Mouse (Mus musculus): ENCODE results near the gene Gnaq. TPM values are rescaled to one million over a fixed set of nuclear protein-coding genes. Genes with fewer than 3 reads are reported as not detected.

The Gnaq gene
- polyA plus RNA-seq, 1 experiment from 2014 or later = 23.8 TPM

DNA sequence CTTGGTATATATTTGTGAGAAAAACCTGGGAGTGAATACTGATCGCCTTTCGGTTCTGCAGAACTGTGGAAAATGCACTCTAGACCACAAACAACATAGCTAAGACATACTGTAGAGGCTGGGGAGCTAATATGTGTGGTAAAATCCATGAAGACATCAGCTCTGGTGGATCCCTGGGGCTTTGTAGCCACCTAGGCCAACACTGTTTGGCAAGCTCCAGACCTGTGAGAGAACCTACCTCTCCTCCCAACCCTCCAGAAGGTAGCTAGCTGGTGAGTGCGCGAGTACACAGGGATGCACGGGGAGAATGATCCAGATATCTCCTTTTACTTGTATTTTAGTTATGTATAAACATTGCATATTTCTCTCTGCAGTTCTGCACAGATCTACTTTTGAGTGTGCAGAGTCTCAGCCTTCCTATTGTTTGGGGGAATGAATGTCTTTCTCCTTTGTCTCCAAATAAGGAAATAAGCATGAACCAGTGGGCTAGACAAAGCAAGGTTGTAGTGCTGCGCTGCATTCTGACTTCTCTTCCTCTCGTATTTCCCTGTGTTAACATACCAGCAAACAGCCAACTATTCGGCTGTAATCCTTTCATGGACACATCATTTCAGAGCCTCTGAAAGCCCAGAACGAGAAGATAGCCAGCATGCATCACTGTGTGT, 205.4 kb downstream of the Gnaq start:
- no peak overlapping the region for H3K9ac ChIP-seq (replicated peaks)
- H3K4me3 ChIP-seq (replicated peaks) = no peak overlapping the region
- no peak overlapping the region for H3K27ac ChIP-seq
- 86% methylated on average over 9 of the region's 9 CpGs for WGBS
- H3K4me1 ChIP-seq (replicated peaks) = no peaks in the 10 kb centered on the region
- H3K4me2 ChIP-seq = no peak overlapping the region
- no peaks in the 10 kb centered on the region for H3K27me3 ChIP-seq
- peaks cover 23% of the 10 kb centered on the region for H3K36me3 ChIP-seq
- ATAC-seq (ENCODE audit: insufficient number of reproducible peaks, insufficient read depth, low FRiP score, low TSS enrichment, low read depth) = no peak
- H3K9me3 ChIP-seq = no peaks in the 10 kb centered on the region

DNA sequence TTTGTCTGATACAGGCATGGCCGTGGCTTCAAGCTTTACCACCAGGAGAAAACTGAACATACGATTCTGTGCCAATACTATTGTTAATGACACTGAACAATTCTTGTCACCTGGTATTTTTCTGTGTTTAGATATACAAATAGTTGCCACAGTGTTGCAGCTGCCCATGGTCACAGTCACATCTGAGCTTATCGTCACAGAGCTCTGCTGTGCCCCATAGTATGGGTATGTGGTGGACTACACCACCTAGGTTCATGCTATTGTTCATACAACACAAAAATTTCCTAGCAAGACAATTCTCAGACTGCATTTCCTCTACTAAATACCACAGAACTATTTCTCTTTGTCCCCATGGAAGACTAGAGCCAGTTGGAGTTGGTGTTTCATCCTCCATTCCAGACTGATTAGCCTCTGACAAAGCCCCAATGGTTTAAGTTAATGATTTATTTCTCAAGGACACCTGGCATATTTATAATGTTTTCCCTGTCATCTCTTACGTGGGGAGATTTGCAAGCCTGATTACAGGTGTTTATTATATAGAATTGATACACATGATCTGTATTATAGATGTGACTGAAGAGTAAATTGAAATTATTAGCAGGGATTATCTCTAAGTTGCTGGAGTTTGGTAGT, 207.4 kb downstream of the Gnaq start:
- H3K27ac ChIP-seq = no peak overlapping the region
- H3K4me1 ChIP-seq (replicated peaks) = no peaks in the 10 kb centered on the region
- H3K4me2 ChIP-seq = no peak overlapping the region
- H3K4me3 ChIP-seq (replicated peaks) = no peak overlapping the region
- H3K36me3 ChIP-seq = peaks cover 12% of the 10 kb centered on the region
- H3K9ac ChIP-seq (replicated peaks) = no peak overlapping the region
- no peaks in the 10 kb centered on the region for H3K27me3 ChIP-seq
- WGBS = 89% methylated on average over 4 of the region's 4 CpGs
- no peak for ATAC-seq (ENCODE audit: insufficient number of reproducible peaks, insufficient read depth, low FRiP score, low TSS enrichment, low read depth)
- no peaks in the 10 kb centered on the region for H3K9me3 ChIP-seq

GRCm38 (mm10) chr19:16342702-16343101, 210.1 kb downstream of the Gnaq start:
- H3K27me3 ChIP-seq = no peaks in the 10 kb centered on the region

DNA sequence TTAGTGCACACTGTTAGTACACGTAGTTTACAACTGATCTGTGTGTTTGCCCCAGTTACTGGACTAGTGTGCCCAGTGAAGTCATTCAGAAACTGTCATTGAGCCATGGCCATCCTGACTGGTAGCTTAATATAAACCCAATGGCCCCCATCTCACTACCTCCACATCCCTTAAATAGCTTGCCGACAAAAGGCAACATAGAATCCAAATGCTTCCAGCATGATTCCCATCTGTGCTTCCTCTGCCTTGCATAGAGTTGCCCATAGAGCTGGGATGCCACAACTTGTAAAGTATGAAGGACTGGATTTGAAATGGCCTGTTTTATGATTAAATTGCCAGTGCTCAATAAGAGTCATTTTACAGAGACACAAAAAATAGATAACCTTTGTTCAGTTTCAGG, 212.9 kb downstream of the Gnaq start:
- no peak overlapping the region for H3K4me3 ChIP-seq (replicated peaks)
- ATAC-seq (ENCODE audit: insufficient number of reproducible peaks, insufficient read depth, low FRiP score, low TSS enrichment, low read depth) = no peak
- H3K27me3 ChIP-seq = no peaks in the 10 kb centered on the region
- peaks cover 12% of the 10 kb centered on the region for H3K36me3 ChIP-seq
- WGBS = 85% methylated on average over 2 of the region's 2 CpGs
- no peaks in the 10 kb centered on the region for H3K4me1 ChIP-seq (replicated peaks)
- H3K9ac ChIP-seq (replicated peaks) = no peak overlapping the region
- H3K4me2 ChIP-seq = no peak overlapping the region
- H3K9me3 ChIP-seq = no peaks in the 10 kb centered on the region
- H3K27ac ChIP-seq = no peak overlapping the region

More at GRCm38 (mm10) chr19:16342702-16343101, 210.1 kb downstream of the Gnaq start:
- no peak overlapping the region for H3K9ac ChIP-seq (replicated peaks)
- no peaks in the 10 kb centered on the region for H3K9me3 ChIP-seq
- peaks cover 7% of the 10 kb centered on the region for H3K36me3 ChIP-seq
- H3K4me3 ChIP-seq (replicated peaks) = no peak overlapping the region
- no peak overlapping the region for H3K4me2 ChIP-seq
- H3K4me1 ChIP-seq (replicated peaks) = no peaks in the 10 kb centered on the region
- ATAC-seq (ENCODE audit: insufficient number of reproducible peaks, insufficient read depth, low FRiP score, low TSS enrichment, low read depth) = no peak
- 65% methylated on average over 2 of the region's 2 CpGs for WGBS
- H3K27ac ChIP-seq = no peak overlapping the region

DNA sequence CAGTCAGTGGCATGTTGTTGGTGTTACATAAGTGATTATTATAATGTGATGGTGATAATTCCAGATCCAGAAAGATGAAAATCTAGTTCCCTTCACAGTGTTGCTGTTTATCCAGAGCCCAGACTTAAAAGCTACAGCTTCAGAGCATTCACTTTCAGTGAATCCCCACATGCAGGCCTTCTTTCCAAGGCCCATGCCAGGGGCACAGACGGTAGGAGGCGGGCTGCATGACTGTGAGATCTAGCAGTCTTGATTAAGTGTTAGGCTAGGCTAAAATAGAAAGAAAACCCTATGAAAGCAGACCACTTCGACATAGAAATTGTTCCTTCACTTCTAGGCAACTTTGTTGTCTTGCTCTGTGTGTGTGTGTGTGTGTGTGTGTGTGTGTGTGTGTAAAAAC, 214.4 kb downstream of the Gnaq start:
- H3K36me3 ChIP-seq = peaks cover 12% of the 10 kb centered on the region
- H3K27ac ChIP-seq = no peak overlapping the region
- no peaks in the 10 kb centered on the region for H3K4me1 ChIP-seq (replicated peaks)
- no peaks in the 10 kb centered on the region for H3K9me3 ChIP-seq
- no peak overlapping the region for H3K4me3 ChIP-seq (replicated peaks)
- WGBS = 84% methylated on average over 3 of the region's 3 CpGs
- ATAC-seq (ENCODE audit: insufficient number of reproducible peaks, insufficient read depth, low FRiP score, low TSS enrichment, low read depth) = no peak
- no peak overlapping the region for H3K9ac ChIP-seq (replicated peaks)
- no peaks in the 10 kb centered on the region for H3K27me3 ChIP-seq
- H3K4me2 ChIP-seq = no peak overlapping the region

DNA sequence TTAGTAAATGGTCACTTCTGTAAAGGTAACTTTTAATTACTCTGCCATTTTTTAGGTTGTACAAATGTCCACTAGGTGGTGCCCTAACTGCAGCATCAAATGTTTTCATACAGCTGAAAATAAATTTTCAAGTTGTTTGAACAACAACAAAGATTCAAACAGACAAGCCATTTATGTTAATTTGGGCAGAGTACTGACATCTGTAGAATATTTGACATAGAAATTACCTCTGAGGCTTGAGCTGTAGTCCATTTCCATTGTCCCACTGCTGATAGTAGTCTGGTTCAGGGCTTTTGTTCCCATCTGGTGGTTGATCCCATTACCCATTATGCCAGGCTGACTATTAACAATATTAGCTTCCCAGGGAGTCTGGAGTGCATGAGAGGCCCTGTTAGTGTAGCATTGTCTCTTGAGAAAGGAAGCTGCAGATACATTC, 221.1 kb downstream of the Gnaq start:
- no peak for ATAC-seq (ENCODE audit: insufficient number of reproducible peaks, insufficient read depth, low FRiP score, low TSS enrichment, low read depth)
- H3K27me3 ChIP-seq = no peaks in the 10 kb centered on the region
- H3K36me3 ChIP-seq = no peaks in the 10 kb centered on the region

DNA sequence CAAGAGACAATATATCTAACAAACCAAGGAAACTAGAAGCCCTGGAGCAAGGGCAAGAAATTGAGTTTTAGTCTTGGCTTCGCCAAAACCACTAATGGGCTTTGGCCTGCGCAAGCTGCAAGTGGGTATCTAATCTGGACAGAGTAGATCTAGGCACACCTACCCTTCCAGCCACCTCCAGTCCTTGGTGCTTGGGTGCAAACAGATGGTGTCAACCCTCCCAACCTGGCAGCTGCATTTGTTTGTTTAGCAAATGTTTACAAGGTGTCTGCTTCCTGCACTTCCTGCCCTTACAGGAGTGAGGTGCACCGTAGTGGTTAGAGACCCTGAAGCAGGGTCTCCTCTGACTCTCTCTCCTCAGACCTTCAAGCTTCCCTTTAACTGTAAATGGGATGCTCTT, 225.5 kb downstream of the Gnaq start:
- 70% methylated on average over 3 of the region's 3 CpGs for WGBS
- Histone ChIP-seq H3K4me1 (replicated peaks) (peaks cover 6% of the 10 kb centered on the region; the same call in 1 of the 2 replicates), H3K27me3 (no peaks in the 10 kb centered on the region), H3K4me2 (no peak overlapping the region), H3K4me3 (replicated peaks) (no peak overlapping the region), H3K36me3 (peaks cover 7% of the 10 kb centered on the region; the same call in 1 of the 2 replicates), H3K9me3 (no peaks in the 10 kb centered on the region), H3K27ac (no peak overlapping the region), H3K9ac (replicated peaks) (no peak overlapping the region)
- ATAC-seq (ENCODE audit: insufficient number of reproducible peaks, insufficient read depth, low FRiP score, low TSS enrichment, low read depth) = no peak

More for the DNA sequence above, 221.1 kb downstream of the Gnaq start:
- no peak overlapping the region for H3K4me2 ChIP-seq
- no peak overlapping the region for H3K4me3 ChIP-seq (replicated peaks)
- no peaks in the 10 kb centered on the region for H3K9me3 ChIP-seq
- no peak overlapping the region for H3K27ac ChIP-seq
- peaks cover 6% of the 10 kb centered on the region; the same call in 1 of the 2 replicates for H3K4me1 ChIP-seq (replicated peaks)
- no peak overlapping the region for H3K9ac ChIP-seq (replicated peaks)

DNA sequence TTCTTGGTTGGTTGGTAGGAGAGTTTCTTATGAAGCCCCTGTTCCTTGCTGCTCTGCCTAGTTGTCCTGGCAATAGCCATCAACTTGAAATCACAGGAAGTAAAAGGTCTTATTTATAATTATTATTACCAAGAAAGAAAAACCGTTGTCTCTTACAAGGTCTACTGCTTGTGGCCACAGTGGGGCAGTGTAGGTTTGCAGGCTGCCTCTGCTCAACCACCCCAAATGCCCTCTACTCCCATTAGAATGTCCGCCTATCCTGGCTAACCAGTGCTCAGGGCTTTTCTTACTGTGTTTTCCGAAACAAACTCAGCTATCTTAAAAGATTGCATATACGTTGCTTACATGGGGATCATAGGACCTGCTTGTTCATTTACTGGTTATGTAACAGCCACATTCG, 226.3 kb downstream of the Gnaq start:
- no peak overlapping the region for H3K4me3 ChIP-seq (replicated peaks)
- H3K27me3 ChIP-seq = no peaks in the 10 kb centered on the region
- peaks cover 7% of the 10 kb centered on the region; the same call in 1 of the 2 replicates for H3K36me3 ChIP-seq
- 67% methylated on average over 5 of the region's 5 CpGs for WGBS
- H3K27ac ChIP-seq = no peak overlapping the region
- no peak for ATAC-seq (ENCODE audit: insufficient number of reproducible peaks, insufficient read depth, low FRiP score, low TSS enrichment, low read depth)
- no peaks in the 10 kb centered on the region for H3K9me3 ChIP-seq
- no peak overlapping the region for H3K4me2 ChIP-seq
- no peak overlapping the region for H3K9ac ChIP-seq (replicated peaks)
- peaks cover 6% of the 10 kb centered on the region; the same call in 1 of the 2 replicates for H3K4me1 ChIP-seq (replicated peaks)

DNA sequence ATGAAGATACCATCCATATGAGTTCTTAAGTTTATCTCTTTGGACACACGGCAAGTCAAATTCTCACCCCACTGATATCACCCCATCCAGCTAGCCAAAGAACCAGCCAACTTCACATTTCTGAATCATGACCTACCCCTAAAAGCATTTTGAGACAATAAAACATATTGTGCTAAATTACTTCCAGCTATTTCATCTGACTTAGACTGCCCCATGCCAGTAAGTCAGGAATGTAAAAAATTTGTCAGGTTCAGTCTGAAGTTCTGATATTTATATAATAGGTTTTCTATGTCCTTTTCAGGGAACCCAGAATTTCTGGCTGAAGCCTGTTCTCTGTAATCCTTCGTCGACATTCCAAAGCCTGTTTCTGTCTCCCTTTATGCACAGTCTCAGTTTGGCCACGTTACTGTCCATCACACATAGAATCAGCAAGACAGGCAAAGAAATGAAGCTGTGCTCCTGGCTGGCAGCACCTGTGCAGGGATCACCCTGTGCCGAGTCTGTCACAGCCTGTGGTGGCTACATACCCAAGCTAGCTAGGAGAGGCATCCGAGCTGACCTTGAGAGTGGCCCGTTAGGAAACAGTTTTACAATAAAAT, 233.9 kb downstream of the Gnaq start:
- no peak overlapping the region for H3K4me3 ChIP-seq (replicated peaks)
- no peak overlapping the region for H3K4me2 ChIP-seq
- H3K4me1 ChIP-seq (replicated peaks) = peaks cover 20% of the 10 kb centered on the region
- H3K9me3 ChIP-seq = no peaks in the 10 kb centered on the region
- no peaks in the 10 kb centered on the region for H3K27me3 ChIP-seq
- WGBS = 60% methylated on average over 7 of the region's 7 CpGs
- no peak overlapping the region for H3K9ac ChIP-seq (replicated peaks)
- peaks cover 5% of the 10 kb centered on the region; the same call in 1 of the 2 replicates for H3K36me3 ChIP-seq
- no peak for ATAC-seq (ENCODE audit: insufficient number of reproducible peaks, insufficient read depth, low FRiP score, low TSS enrichment, low read depth)
- H3K27ac ChIP-seq = peak overlapping the region; percentile 47; the same call in 1 of the 2 replicates

DNA sequence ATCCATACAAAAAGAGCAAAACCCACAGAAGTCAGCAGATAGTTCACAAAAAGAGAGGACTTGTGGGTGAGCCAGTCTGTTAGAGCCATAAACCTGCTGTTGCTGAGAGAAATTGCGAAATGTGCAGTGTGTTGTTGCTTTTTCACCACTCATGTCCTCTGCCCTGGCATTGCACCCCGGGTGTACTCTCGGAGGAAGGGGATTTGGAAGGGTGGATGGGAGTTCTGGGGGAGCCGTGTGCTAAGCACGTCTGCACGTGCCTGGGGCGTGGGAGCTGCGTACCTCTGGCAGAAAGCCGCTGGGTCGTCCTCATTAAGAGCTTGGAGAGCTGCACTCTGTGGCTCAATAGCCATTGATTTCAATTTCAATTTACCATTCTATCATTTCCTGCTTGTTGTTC, 234.6 kb downstream of the Gnaq start:
- H3K9me3 ChIP-seq = no peaks in the 10 kb centered on the region
- peaks cover 25% of the 10 kb centered on the region for H3K4me1 ChIP-seq (replicated peaks)
- no peaks in the 10 kb centered on the region for H3K36me3 ChIP-seq
- H3K27me3 ChIP-seq = no peaks in the 10 kb centered on the region
- 74% methylated on average over 10 of the region's 10 CpGs for WGBS
- H3K27ac ChIP-seq = peak overlapping the region; percentile 42; the same call in 1 of the 2 replicates
- H3K9ac ChIP-seq (replicated peaks) = no peak overlapping the region
- no peak overlapping the region for H3K4me3 ChIP-seq (replicated peaks)
- no peak overlapping the region for H3K4me2 ChIP-seq
- no peak for ATAC-seq (ENCODE audit: insufficient number of reproducible peaks, insufficient read depth, low FRiP score, low TSS enrichment, low read depth)

- 87% methylated on average over 2 of the region's 2 CpGs for WGBS
- H3K9ac ChIP-seq (replicated peaks) = no peak overlapping the region
- no peaks in the 10 kb centered on the region for H3K9me3 ChIP-seq
- no peak overlapping the region for H3K4me2 ChIP-seq
- no peaks in the 10 kb centered on the region for H3K36me3 ChIP-seq
- no peak overlapping the region for H3K27ac ChIP-seq
- H3K4me3 ChIP-seq (replicated peaks) = no peak overlapping the region
- H3K27me3 ChIP-seq = no peaks in the 10 kb centered on the region
- ATAC-seq (ENCODE audit: insufficient number of reproducible peaks, insufficient read depth, low FRiP score, low TSS enrichment, low read depth) = no peak
- peaks cover 38% of the 10 kb centered on the region for H3K4me1 ChIP-seq (replicated peaks)
Measured at GRCm38 (mm10) chr19:16371680-16372079, 239.0 kb downstream of the Gnaq start.

All from limb, embryonic 12.5 days (tissue).